26 mouse cellular contexts compared by ENCODE assay signal in the genomic region with DNA sequence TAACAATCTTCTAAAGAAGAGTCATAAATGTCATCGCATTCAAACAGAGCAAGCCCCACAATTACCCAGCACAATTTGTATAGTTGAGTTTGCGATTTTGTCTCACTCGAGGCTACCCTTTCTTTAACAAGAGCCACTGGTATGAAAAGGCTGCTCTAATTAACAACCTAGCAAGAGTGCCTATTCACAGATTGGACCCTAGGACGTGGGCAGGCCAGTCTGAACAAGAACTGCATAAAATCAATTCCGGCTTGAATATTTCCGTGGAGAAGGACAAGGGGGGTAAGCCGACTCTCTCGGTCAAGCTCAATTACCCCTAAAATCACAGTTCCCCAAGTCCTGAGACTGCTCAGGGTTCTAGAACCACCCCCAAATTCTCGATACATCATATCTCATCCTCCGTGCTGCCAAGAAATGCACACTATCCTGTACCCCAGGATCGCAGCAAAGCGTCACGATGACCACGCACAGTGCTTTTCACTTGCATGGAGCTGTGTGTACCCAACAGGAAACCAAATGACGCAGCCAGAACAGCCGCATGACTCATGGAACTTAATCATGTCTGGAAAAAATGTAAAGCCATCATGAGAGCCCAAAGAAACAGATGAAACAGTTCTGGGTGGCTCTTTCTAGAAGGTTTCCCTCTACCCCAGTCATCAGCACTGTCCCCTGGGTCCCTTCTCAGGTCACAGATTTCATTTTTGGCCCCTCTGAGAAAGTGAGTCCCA.
DNase-seq lines count a peak whose midpoint lies in the region; ATAC-seq and TF ChIP-seq lines count a peak whose summit lies in the region.
"Had no signal": no experiment of that assay in that cellular context is flagged by ENCODE, and none has a peak within 500 bp of the region (broad histone marks: within the 10 kb centered on the region; RNA-seq: fewer than 3 reads in every experiment).

No protein-coding gene starts in this region.

- no peaks in the 10 kb centered on the region for H3K9me3 ChIP-seq in forebrain, embryonic 10.5 days
- no peaks in the 10 kb centered on the region for H3K9me3 ChIP-seq in forebrain, embryonic 15.5 days
- H3K9me3 ChIP-seq in forebrain, embryonic 13.5 days (replicated peaks): no peaks in the 10 kb centered on the region
- no peaks in the 10 kb centered on the region for H3K9me3 ChIP-seq in hindbrain, postnatal 0 days (ENCODE audit: low read length)
- H3K9me3 ChIP-seq: embryonic facial prominence, embryonic 12.5 days; hindbrain, embryonic 13.5 days; liver, embryonic 15.5 days; lung, embryonic 15.5 days; midbrain, embryonic 10.5 days; neural tube, embryonic 13.5 days had no signal

- 80% methylated on average over 16 of the region's 16 CpGs for WGBS in forebrain, embryonic 10.5 days
- 43% methylated on average over 16 of the region's 16 CpGs for WGBS in forebrain, embryonic 15.5 days
- WGBS in forebrain, embryonic 13.5 days: 46% methylated on average over 16 of the region's 16 CpGs
- 79% methylated on average over 16 of the region's 16 CpGs for WGBS in hindbrain, postnatal 0 days

- H3K27ac ChIP-seq in forebrain, embryonic 10.5 days: peak overlapping the region; percentile 69; the same call in 1 of the 2 replicates
- no peak overlapping the region for H3K27ac ChIP-seq in forebrain, embryonic 15.5 days (replicated peaks)
- peak overlapping the region; percentile 54; the same call in 1 of the 2 replicates for H3K27ac ChIP-seq in forebrain, embryonic 13.5 days
- no peak overlapping the region for H3K27ac ChIP-seq in hindbrain, postnatal 0 days
- H3K27ac ChIP-seq: embryonic facial prominence, embryonic 12.5 days; hindbrain, embryonic 13.5 days; kidney, postnatal 0 days; liver, embryonic 15.5 days; lung, embryonic 15.5 days; midbrain, embryonic 10.5 days; neural tube, embryonic 13.5 days; stomach, postnatal 0 days had no signal

- no peak overlapping the region for H3K4me3 ChIP-seq in forebrain, embryonic 10.5 days
- no peak overlapping the region for H3K4me3 ChIP-seq in forebrain, embryonic 15.5 days
- H3K4me3 ChIP-seq in forebrain, embryonic 13.5 days: no peak overlapping the region
- H3K4me3 ChIP-seq in hindbrain, postnatal 0 days (ENCODE audit: low read length): no peak overlapping the region
- H3K4me3 ChIP-seq: embryonic facial prominence, embryonic 12.5 days; hindbrain, embryonic 13.5 days; liver, embryonic 15.5 days; lung, embryonic 15.5 days; midbrain, embryonic 10.5 days; myocyte; neural tube, embryonic 13.5 days had no signal

- DNase-seq in forebrain, embryonic 10.5 days (ENCODE audit: extremely low spot score, low spot score): no peak
- DNase-seq in right cerebral cortex, adult 18-20 months: peak; percentile 45
- no peak for DNase-seq in right cerebral cortex, postnatal 10 days (ENCODE audit: low spot score in 2 of 2)
- DNase-seq in hindbrain, postnatal 0 days (ENCODE audit: low spot score): no peak
- DNase-seq in gastrocnemius, postnatal 14 days: no peak
- DNase-seq: adrenal gland, postnatal 25 days; cerebellum, adult 11-12 months; cerebellum, postnatal 10 days; heart, postnatal 36 days; kidney, adult 2 months; left cerebral cortex, postnatal 4 days; liver; lung, postnatal 4 days had no signal

- H3K36me3 ChIP-seq in forebrain, embryonic 10.5 days (replicated peaks): peaks cover 93% of the 10 kb centered on the region
- no peaks in the 10 kb centered on the region for H3K36me3 ChIP-seq in forebrain, embryonic 15.5 days
- H3K36me3 ChIP-seq in forebrain, embryonic 13.5 days (ENCODE audit: poor library complexity, severe bottlenecking): peaks cover 15% of the 10 kb centered on the region; the same call in 1 of the 2 replicates
- H3K36me3 ChIP-seq in hindbrain, postnatal 0 days (ENCODE audit: insufficient read depth, low read length): no peaks in the 10 kb centered on the region
- H3K36me3 ChIP-seq: embryonic facial prominence, embryonic 12.5 days; hindbrain, embryonic 13.5 days; liver, embryonic 15.5 days; lung, embryonic 15.5 days; neural tube, embryonic 13.5 days had no signal

- TF ChIP-seq CTCF in hindbrain, postnatal 0 days (IDR thresholded peaks at IDR 0.05; ENCODE audit: low read depth): no peak

- H3K4me2 ChIP-seq in forebrain, embryonic 15.5 days (replicated peaks): no peak overlapping the region
- H3K4me2 ChIP-seq in forebrain, embryonic 13.5 days: no peak overlapping the region
- H3K4me2 ChIP-seq in hindbrain, postnatal 0 days (ENCODE audit: low read depth, low read length): no peak overlapping the region
- H3K4me2 ChIP-seq: embryonic facial prominence, embryonic 12.5 days; hindbrain, embryonic 13.5 days; liver, embryonic 15.5 days; lung, embryonic 15.5 days; neural tube, embryonic 13.5 days had no signal

- ATAC-seq in forebrain, embryonic 15.5 days (replicated peaks): no peak
- no peak for ATAC-seq in forebrain, embryonic 13.5 days
- ATAC-seq in cerebellum, adult (ENCODE audit: insufficient number of reproducible peaks, low FRiP score, low TSS enrichment): no peak
- no peak for ATAC-seq in hindbrain, postnatal 0 days
- ATAC-seq: midbrain, embryonic 16.5 days had no signal

- H3K27me3 ChIP-seq in forebrain, embryonic 10.5 days (ENCODE audit: poor library complexity, severe bottlenecking): no peaks in the 10 kb centered on the region
- H3K27me3 ChIP-seq in forebrain, embryonic 15.5 days: no peaks in the 10 kb centered on the region
- H3K27me3 ChIP-seq in forebrain, embryonic 13.5 days: no peaks in the 10 kb centered on the region
- H3K27me3 ChIP-seq in hindbrain, postnatal 0 days (ENCODE audit: insufficient read depth, low read length): no peaks in the 10 kb centered on the region
- H3K27me3 ChIP-seq: embryonic facial prominence, embryonic 12.5 days; hindbrain, embryonic 13.5 days; liver, embryonic 15.5 days; lung, embryonic 15.5 days; neural tube, embryonic 13.5 days had no signal

- peaks cover 61% of the 10 kb centered on the region for H3K4me1 ChIP-seq in forebrain, embryonic 10.5 days
- H3K4me1 ChIP-seq in forebrain, embryonic 15.5 days: peaks cover 36% of the 10 kb centered on the region
- peaks cover 40% of the 10 kb centered on the region for H3K4me1 ChIP-seq in forebrain, embryonic 13.5 days
- H3K4me1 ChIP-seq in hindbrain, postnatal 0 days (ENCODE audit: insufficient read depth, low read length): 0 out of 2 replicates have a peak, but pooled peaks cover 5% of the 10 kb centered on the region
- H3K4me1 ChIP-seq: liver, embryonic 15.5 days had no signal

- intact Hi-C loops in gastrocnemius, postnatal 14 days (cut with DNase I; ENCODE audit: low total_unique reads): no loop called here

- no peak overlapping the region for H3K9ac ChIP-seq in forebrain, embryonic 15.5 days (replicated peaks)
- no peak overlapping the region for H3K9ac ChIP-seq in forebrain, embryonic 13.5 days
- H3K9ac ChIP-seq in hindbrain, postnatal 0 days (replicated peaks; ENCODE audit: low read length): no peak overlapping the region
- H3K9ac ChIP-seq: embryonic facial prominence, embryonic 12.5 days; hindbrain, embryonic 13.5 days; liver, embryonic 15.5 days; lung, embryonic 15.5 days; neural tube, embryonic 13.5 days had no signal

Comparison
In these comparisons a context has a peak if more than half of its experiments do, and no peak if none do; other contexts are left out.
1. H3K27ac ChIP-seq: peak in forebrain, embryonic 10.5 days (single experiment) and forebrain, embryonic 13.5 days (single experiment); none in forebrain, embryonic 15.5 days (single experiment) and hindbrain, postnatal 0 days (single experiment).